Mouse (Mus musculus): ENCODE measurements around the gene Selenok.

- no peak for TF ChIP-seq CTCF (IDR thresholded peaks at IDR 0.05; ENCODE audit: low read depth, low read length)
- no peak for TF ChIP-seq POLR2A (IDR thresholded peaks at IDR 0.05; ENCODE audit: insufficient read depth, low read length)
- no peak for TF ChIP-seq EP300 (IDR thresholded peaks at IDR 0.05; ENCODE audit: insufficient read depth, low read depth, low read length)
Observed at GRCm38 (mm10) chr14:29988337-29988736, 20.2 kb downstream of the Selenok start.
